Mouse (Mus musculus): ENCODE data around the gene Dbndd1. TPM values are rescaled to one million over a fixed set of nuclear protein-coding genes. Genes with fewer than 3 reads are reported as not detected.
A peak's percentile ranks its signal among the peaks of the same experiment; 100 is the strongest.

The Dbndd1 gene
- polyA plus RNA-seq, 1 experiment from 2014 or later: 40.7 TPM

GRCm38 (mm10) chr8:123518172-123518571 is 2.9 kb upstream of the Dbndd1 start:
- 36% methylated on average over 10 of the region's 10 CpGs for WGBS
- ATAC-seq (ENCODE audit: low FRiP score) (no peak), DNase-seq (ENCODE audit: low spot score) (no peak)
- Histone ChIP-seq H3K9ac (ENCODE audit: low read depth, low read length) (no peak overlapping the region), H3K4me1 (replicated peaks; ENCODE audit: control insufficient read depth, insufficient read depth, low read length) (peaks cover 6% of the 10 kb centered on the region; the same call in 1 of the 2 replicates), H3K36me3 (ENCODE audit: control insufficient read depth, insufficient read depth, low read length) (no peaks in the 10 kb centered on the region), H3K4me2 (replicated peaks; ENCODE audit: low read depth, low read length) (peak overlapping the region; percentile 30), H3K4me3 (ENCODE audit: low read depth, low read length) (peak overlapping the region; percentile 80; the same call in 1 of the 2 replicates), H3K27ac (ENCODE audit: low read depth, low read length) (no peak overlapping the region), H3K9me3 (ENCODE audit: control insufficient read depth, low read length) (no peaks in the 10 kb centered on the region), H3K27me3 (ENCODE audit: control insufficient read depth, insufficient read depth, low read length) (peaks cover 4% of the 10 kb centered on the region; the same call in 1 of the 2 replicates)

GRCm38 (mm10) chr8:123516596-123516995 is 1.3 kb upstream of the Dbndd1 start:
- no peak overlapping the region for H3K4me2 ChIP-seq (replicated peaks; ENCODE audit: low read depth, low read length)
- ATAC-seq (ENCODE audit: low FRiP score) (no peak), DNase-seq (ENCODE audit: low spot score) (no peak)
- H3K9ac ChIP-seq (ENCODE audit: low read depth, low read length): no peak overlapping the region
- no peak overlapping the region for H3K4me3 ChIP-seq (ENCODE audit: low read depth, low read length)
- H3K36me3 ChIP-seq (ENCODE audit: control insufficient read depth, insufficient read depth, low read length): no peaks in the 10 kb centered on the region
- peaks cover 4% of the 10 kb centered on the region; the same call in 1 of the 2 replicates for H3K27me3 ChIP-seq (ENCODE audit: control insufficient read depth, insufficient read depth, low read length)
- WGBS: 36% methylated on average over 2 of the region's 2 CpGs
- H3K9me3 ChIP-seq (ENCODE audit: control insufficient read depth, low read length): no peaks in the 10 kb centered on the region
- H3K4me1 ChIP-seq (replicated peaks; ENCODE audit: control insufficient read depth, insufficient read depth, low read length): peaks cover 6% of the 10 kb centered on the region; the same call in 1 of the 2 replicates
- H3K27ac ChIP-seq (ENCODE audit: low read depth, low read length): no peak overlapping the region

- WGBS: 2% methylated on average over 11 of the region's 11 CpGs
- Histone ChIP-seq H3K36me3 (ENCODE audit: control insufficient read depth, insufficient read depth, low read length) (no peaks in the 10 kb centered on the region), H3K9ac (ENCODE audit: low read depth, low read length) (no peak overlapping the region), H3K4me2 (replicated peaks; ENCODE audit: low read depth, low read length) (peak overlapping the region; percentile 86), H3K27ac (ENCODE audit: low read depth, low read length) (no peak overlapping the region), H3K4me3 (ENCODE audit: low read depth, low read length) (peak overlapping the region; percentile 78), H3K4me1 (replicated peaks; ENCODE audit: control insufficient read depth, insufficient read depth, low read length) (peaks cover 8% of the 10 kb centered on the region; the same call in 1 of the 2 replicates), H3K27me3 (ENCODE audit: control insufficient read depth, insufficient read depth, low read length) (peaks cover 4% of the 10 kb centered on the region; the same call in 1 of the 2 replicates), H3K9me3 (ENCODE audit: control insufficient read depth, low read length) (no peaks in the 10 kb centered on the region)
- DNase-seq (ENCODE audit: low spot score): no peak
- peak; percentile 0; the same call in 1 of the 2 replicates for ATAC-seq (ENCODE audit: low FRiP score)
Measured at GRCm38 (mm10) chr8:123515540-123515897, 256 bp upstream of the Dbndd1 start.

DNA sequence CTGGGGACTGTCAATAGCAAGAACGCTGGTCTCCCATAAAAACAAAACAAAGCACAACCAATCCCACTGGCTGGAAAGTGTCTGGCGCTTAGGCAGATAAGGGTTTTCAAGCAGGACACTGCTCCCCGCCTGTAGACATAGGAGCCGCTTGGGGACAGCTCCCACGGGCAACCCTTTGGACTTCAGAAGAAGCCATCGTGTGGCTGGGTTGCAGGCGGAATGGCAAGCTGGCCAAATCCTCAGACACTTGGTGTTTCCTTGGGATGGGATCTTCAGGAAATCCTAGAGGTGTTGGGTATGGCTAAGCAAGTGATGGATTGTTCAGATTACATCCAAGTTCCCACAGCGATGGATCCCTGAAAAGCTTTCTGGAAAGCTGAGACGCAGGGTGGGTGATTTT is 1.1 kb downstream of the Dbndd1 start:
- WGBS: 3% methylated on average over 9 of the region's 9 CpGs
- Histone ChIP-seq H3K4me2 (replicated peaks; ENCODE audit: low read depth, low read length) (peak overlapping the region; percentile 86), H3K4me1 (replicated peaks; ENCODE audit: control insufficient read depth, insufficient read depth, low read length) (peaks cover 5% of the 10 kb centered on the region; the same call in 1 of the 2 replicates), H3K36me3 (ENCODE audit: control insufficient read depth, insufficient read depth, low read length) (no peaks in the 10 kb centered on the region), H3K9ac (ENCODE audit: low read depth, low read length) (peak overlapping the region; percentile 87), H3K27me3 (ENCODE audit: control insufficient read depth, insufficient read depth, low read length) (peaks cover 4% of the 10 kb centered on the region; the same call in 1 of the 2 replicates), H3K27ac (ENCODE audit: low read depth, low read length) (peak overlapping the region; percentile 92), H3K4me3 (ENCODE audit: low read depth, low read length) (peak overlapping the region; percentile 78), H3K9me3 (ENCODE audit: control insufficient read depth, low read length) (no peaks in the 10 kb centered on the region)
- ATAC-seq (ENCODE audit: low FRiP score): no peak
- no peak for DNase-seq (ENCODE audit: low spot score)

DNA sequence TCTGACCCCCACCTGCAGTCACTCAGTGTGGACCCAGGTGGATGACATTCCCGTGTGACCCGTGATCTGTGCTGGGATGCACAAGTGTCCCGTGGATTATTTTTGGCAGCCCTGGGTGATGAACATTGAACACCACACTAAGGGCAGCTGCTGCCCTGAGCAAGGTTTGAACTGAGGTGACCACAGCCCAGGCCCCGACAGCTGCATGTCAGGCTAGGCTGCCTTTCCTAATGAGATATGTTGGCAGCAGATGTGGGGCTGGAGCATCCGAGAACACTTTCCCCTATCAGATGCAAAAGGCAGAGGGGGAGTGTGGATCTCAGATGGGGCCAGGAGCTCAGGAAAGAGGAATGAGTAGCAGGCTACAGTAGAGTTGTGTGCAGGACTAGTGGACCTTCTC is 4.4 kb downstream of the Dbndd1 start:
- Histone ChIP-seq H3K4me3 (ENCODE audit: low read depth, low read length) (no peak overlapping the region), H3K4me1 (replicated peaks; ENCODE audit: control insufficient read depth, insufficient read depth, low read length) (peaks cover 5% of the 10 kb centered on the region; the same call in 1 of the 2 replicates), H3K36me3 (ENCODE audit: control insufficient read depth, insufficient read depth, low read length) (peaks cover 12% of the 10 kb centered on the region; the same call in 1 of the 2 replicates), H3K27ac (ENCODE audit: low read depth, low read length) (no peak overlapping the region), H3K9ac (ENCODE audit: low read depth, low read length) (no peak overlapping the region), H3K4me2 (replicated peaks; ENCODE audit: low read depth, low read length) (no peak overlapping the region), H3K9me3 (ENCODE audit: control insufficient read depth, low read length) (no peaks in the 10 kb centered on the region), H3K27me3 (ENCODE audit: control insufficient read depth, insufficient read depth, low read length) (no peaks in the 10 kb centered on the region)
- WGBS: 77% methylated on average over 5 of the region's 5 CpGs
- DNase-seq (ENCODE audit: low spot score): no peak
- ATAC-seq (ENCODE audit: low FRiP score): no peak

DNA sequence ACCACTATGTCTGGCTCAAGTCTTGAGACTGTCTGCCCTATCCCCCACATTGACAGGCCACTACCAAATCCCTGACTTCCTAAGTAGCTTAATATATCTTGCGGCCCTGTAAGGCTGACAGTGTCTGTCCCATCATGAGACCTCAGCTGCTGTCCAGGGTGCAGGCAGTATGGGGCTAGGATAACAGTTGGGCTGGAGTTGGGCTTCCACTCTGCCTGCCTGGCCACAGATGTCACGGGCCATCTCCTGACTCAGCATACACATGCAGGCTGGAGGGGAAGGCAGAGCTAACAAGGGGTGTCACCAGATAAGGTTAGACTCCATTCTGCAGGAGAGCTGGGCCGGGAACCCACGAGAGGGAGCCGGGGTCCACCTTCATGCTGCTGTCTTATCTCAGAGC is 8.1 kb downstream of the Dbndd1 start:
- no peak overlapping the region for H3K4me2 ChIP-seq (replicated peaks; ENCODE audit: low read depth, low read length)
- H3K27me3 ChIP-seq (ENCODE audit: control insufficient read depth, insufficient read depth, low read length): no peaks in the 10 kb centered on the region
- no peak overlapping the region for H3K27ac ChIP-seq (ENCODE audit: low read depth, low read length)
- H3K4me1 ChIP-seq (replicated peaks; ENCODE audit: control insufficient read depth, insufficient read depth, low read length): peaks cover 2% of the 10 kb centered on the region; the same call in 1 of the 2 replicates
- H3K36me3 ChIP-seq (ENCODE audit: control insufficient read depth, insufficient read depth, low read length): peaks cover 25% of the 10 kb centered on the region
- ATAC-seq (ENCODE audit: low FRiP score) (no peak), DNase-seq (ENCODE audit: low spot score) (no peak)
- WGBS: 91% methylated on average over 5 of the region's 5 CpGs
- no peak overlapping the region for H3K4me3 ChIP-seq (ENCODE audit: low read depth, low read length)
- no peak overlapping the region for H3K9ac ChIP-seq (ENCODE audit: low read depth, low read length)
- H3K9me3 ChIP-seq (ENCODE audit: control insufficient read depth, low read length): no peaks in the 10 kb centered on the region

GRCm38 (mm10) chr8:123505695-123506094 is 9.6 kb downstream of the Dbndd1 start:
- ATAC-seq (ENCODE audit: low FRiP score) (no peak), DNase-seq (ENCODE audit: low spot score) (no peak)
- Histone ChIP-seq H3K4me3 (ENCODE audit: low read depth, low read length) (no peak overlapping the region), H3K4me1 (replicated peaks; ENCODE audit: control insufficient read depth, insufficient read depth, low read length) (no peaks in the 10 kb centered on the region), H3K9me3 (ENCODE audit: control insufficient read depth, low read length) (no peaks in the 10 kb centered on the region), H3K27ac (ENCODE audit: low read depth, low read length) (no peak overlapping the region), H3K36me3 (ENCODE audit: control insufficient read depth, insufficient read depth, low read length) (peaks cover 33% of the 10 kb centered on the region), H3K9ac (ENCODE audit: low read depth, low read length) (no peak overlapping the region), H3K4me2 (replicated peaks; ENCODE audit: low read depth, low read length) (no peak overlapping the region), H3K27me3 (ENCODE audit: control insufficient read depth, insufficient read depth, low read length) (no peaks in the 10 kb centered on the region)
- WGBS: 84% methylated on average over 9 of the region's 9 CpGs

GRCm38 (mm10) chr8:123505267-123505666 is 10.0 kb downstream of the Dbndd1 start:
- Histone ChIP-seq H3K27me3 (ENCODE audit: control insufficient read depth, insufficient read depth, low read length) (no peaks in the 10 kb centered on the region), H3K36me3 (ENCODE audit: control insufficient read depth, insufficient read depth, low read length) (peaks cover 33% of the 10 kb centered on the region), H3K4me2 (replicated peaks; ENCODE audit: low read depth, low read length) (no peak overlapping the region), H3K4me3 (ENCODE audit: low read depth, low read length) (no peak overlapping the region), H3K9me3 (ENCODE audit: control insufficient read depth, low read length) (no peaks in the 10 kb centered on the region), H3K27ac (ENCODE audit: low read depth, low read length) (no peak overlapping the region), H3K9ac (ENCODE audit: low read depth, low read length) (no peak overlapping the region), H3K4me1 (replicated peaks; ENCODE audit: control insufficient read depth, insufficient read depth, low read length) (no peaks in the 10 kb centered on the region)
- 85% methylated on average over 4 of the region's 4 CpGs for WGBS
- DNase-seq (ENCODE audit: low spot score) (no peak), ATAC-seq (ENCODE audit: low FRiP score) (no peak)

GRCm38 (mm10) chr8:123504591-123505195 is 10.6 kb downstream of the Dbndd1 start:
- Histone ChIP-seq H3K36me3 (ENCODE audit: control insufficient read depth, insufficient read depth, low read length) (peaks cover 33% of the 10 kb centered on the region), H3K27ac (ENCODE audit: low read depth, low read length) (no peak overlapping the region), H3K4me2 (replicated peaks; ENCODE audit: low read depth, low read length) (no peak overlapping the region), H3K27me3 (ENCODE audit: control insufficient read depth, insufficient read depth, low read length) (no peaks in the 10 kb centered on the region), H3K4me3 (ENCODE audit: low read depth, low read length) (no peak overlapping the region), H3K9me3 (ENCODE audit: control insufficient read depth, low read length) (no peaks in the 10 kb centered on the region), H3K4me1 (replicated peaks; ENCODE audit: control insufficient read depth, insufficient read depth, low read length) (no peaks in the 10 kb centered on the region), H3K9ac (ENCODE audit: low read depth, low read length) (no peak overlapping the region)
- ATAC-seq (ENCODE audit: low FRiP score) (no peak), DNase-seq (ENCODE audit: low spot score) (no peak)
- WGBS: 88% methylated on average over 9 of the region's 9 CpGs
